Mouse (Mus musculus): ENCODE measurements around the gene Abr.
A peak's percentile ranks its signal among the peaks of the same experiment; 100 is the strongest.

Gene Abr

DNA sequence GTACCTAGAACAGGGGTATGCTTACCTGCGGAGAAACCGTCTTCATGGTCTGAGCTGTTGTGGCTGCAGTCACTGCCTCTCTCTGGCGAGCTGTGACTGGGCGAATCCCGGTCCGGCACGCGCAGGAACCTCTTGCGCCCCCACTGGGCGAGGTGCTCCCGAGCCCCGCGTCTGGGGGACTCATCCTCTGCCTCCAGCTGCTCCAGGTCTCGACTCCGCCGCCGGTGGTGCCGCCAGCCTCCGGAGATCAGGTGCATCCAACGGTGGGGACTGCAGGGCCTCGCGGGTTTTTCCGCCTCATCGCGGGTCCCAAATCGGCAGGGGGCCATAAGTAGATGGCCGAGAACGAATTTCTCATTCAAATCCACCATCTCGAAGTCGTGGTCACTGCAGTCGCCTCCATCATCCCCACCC, at the start of gene Abr:
TSS of gene Abr (minus strand) at position 163 of the 414 bp plus-strand sequence.
- DNase-seq (ENCODE audit: low spot score in 2 of 2) = peak in 1 of 2 experiments; percentile 33

DNA sequence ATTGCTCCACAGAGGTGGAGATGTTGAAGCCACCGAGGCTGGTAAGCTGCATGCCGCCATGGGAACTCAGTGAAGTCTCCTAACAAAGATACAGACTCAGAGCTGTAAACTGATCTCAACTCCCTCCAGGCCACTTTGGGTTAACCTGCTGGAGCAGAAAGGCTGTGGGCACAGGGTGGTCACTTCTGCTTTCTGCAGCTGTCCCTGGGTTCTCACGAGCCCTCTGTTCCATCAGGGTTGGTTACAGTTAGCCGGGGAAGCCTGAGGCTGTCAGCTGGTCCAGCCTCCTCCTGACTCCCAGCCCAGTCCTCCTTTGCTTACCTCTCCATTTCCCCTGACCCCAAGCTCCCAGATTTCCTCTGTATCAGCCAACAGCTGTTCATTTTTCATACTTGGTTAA, 45.7 kb upstream of the Abr start:
- DNase-seq (ENCODE audit: low spot score in 2 of 2) = no peak

DNA sequence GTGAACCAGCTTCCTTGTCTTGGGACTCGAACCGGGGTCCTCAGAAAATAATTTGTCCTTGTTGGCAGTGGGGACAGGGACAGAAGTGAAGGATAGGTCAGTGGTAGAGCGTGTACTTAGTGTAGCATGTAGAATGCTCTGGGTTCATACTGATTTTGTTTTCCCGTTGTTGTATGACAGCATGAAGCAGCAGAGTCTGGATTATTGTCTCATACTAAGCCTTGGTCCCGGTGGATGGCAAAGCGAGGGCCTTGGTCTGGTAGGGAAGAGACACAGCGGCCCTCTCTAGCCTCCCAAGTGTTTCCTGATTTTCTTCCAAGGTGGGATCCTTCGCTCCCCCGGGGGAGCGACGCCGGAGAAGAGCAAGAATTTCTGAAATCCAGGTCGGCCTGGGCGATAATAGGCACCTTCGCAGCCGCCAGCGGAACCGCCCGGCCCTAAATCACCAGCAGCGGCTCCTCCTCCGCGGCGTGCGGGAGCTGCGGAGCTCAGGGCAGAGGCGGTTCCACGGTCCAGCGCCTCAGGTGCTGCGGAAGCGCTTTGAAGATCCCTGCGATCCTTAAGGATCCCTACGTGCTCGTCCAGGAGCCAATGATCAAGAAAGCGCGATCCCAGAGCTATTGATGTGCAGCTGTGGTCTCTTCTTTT, 44.0 kb upstream of the Abr start:
- DNase-seq (ENCODE audit: low spot score in 2 of 2) = no peak

GRCm38 (mm10) chr11:76661790-76662468, 39.8 kb upstream of the Abr start:
- DNase-seq (ENCODE audit: low spot score in 2 of 2) = no peak

DNA sequence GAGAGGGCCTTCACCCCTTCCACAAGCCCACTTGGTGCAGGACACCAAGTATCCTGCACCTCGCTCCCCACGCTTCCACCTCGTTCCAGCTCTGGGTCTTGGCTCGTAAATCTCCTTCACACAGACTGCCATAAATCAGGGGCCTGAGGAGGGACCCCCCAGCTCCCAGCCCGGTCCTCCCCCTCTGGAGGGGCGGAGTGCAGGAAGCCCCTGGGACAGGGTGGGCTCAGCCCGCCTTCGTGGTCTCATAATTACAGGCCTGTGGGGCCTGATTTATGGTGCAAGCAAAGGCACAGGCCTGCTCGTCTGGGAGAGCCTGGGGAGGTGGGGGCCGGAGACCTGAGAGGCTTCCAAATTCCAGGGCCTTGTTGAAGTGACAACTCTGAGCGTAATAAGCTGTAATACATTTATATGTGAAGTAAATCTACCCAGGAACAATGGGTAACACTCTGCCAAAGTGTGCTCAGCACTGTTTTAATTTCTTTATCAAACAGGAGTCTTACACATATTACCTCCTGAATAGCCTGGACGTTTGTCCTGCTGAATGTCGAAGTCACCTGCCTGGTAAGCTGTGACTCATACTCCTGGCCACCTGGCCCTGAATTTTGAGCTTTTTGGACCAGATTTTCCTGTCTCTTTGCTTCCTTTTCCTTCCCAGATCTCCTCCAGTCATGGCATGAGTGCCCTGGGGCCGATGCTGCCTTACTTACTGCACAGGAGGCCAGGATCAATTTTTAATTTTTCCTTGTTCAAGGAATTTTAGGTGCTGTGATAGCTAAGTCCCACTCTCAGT, 37.2 kb upstream of the Abr start:
- no peak for DNase-seq (ENCODE audit: low spot score in 2 of 2)

DNA sequence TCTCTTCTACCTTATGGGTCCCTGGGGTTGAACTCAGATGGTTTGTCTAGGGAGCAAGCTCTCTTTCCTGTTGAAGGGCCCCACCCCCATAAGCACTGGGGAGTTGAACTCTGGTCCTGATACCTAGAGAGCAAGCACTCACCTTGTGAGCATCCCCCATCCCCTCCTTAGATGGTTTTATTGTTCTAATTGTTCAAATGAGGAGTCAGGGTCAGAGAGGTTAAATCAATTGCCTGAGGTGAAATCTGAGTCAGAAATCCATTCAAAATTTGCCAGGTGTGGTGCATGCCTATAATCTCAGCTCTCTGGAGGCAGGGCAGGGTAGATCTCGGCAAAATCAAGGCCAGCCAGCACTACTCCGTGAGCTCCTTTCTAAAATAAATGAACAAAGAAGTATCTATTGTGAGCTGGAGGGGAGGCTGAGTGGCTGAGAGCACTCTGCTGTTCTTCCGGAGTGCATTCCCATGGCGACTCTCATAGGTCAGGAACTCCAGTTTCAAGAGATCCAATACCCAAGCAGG, 35.4 kb upstream of the Abr start:
- DNase-seq (ENCODE audit: low spot score in 2 of 2) = no peak

DNA sequence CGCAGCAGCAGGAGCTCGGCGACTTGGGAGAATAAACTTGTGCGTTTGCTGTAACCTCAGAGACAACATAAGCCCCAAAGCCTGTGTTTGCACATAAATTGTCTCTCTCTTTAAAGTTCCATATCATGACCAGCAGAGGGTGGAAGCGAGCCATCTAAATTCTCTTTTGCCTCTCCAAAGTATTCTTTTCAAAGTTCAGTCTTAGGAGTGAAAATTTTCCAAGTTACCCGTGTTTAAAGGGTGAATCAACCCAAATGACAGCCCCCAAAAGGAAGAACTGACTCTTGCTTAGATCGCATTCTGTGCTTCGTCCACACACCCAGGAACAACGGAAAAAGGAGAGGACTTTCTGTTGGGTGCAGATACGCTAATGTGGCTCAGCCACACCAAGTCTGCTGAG, 33.0 kb upstream of the Abr start:
- DNase-seq (ENCODE audit: low spot score in 2 of 2) = peak; percentile 35

GRCm38 (mm10) chr11:76652838-76653334, 30.8 kb upstream of the Abr start:
- no peak for DNase-seq (ENCODE audit: low spot score in 2 of 2)

DNA sequence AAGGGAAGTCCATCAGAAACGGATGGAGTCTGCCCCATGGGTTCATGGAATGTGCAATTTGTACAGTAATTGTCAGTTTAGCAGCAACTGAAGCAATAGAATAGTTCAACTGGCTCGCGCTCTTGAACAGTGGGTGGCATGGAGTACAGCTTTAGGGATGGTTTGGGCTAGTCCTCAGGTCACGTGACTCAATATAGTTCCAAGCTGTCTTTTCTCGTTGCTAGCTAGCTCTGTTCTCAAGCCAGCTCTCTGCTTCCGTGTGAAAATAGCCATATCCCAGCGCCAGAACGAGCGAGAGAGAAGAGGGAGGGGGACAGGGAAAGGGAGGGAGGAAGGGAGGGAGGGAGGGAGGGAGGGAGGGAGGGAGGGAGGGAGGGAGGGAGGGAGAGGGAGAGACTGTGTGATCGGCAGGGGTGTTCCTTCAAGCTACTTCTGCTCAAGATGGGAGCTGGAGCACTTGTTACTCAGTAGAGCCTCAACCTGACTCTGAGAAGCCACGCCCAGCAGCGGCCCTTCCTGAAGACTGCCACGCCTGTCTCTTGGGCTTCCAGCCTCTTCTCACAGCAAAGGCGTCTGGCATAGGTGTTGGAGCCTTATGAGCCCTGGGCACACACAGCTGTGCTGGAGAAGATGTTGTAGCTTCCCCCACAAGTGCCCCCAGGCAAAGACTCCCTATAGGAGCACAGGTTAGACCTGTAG, 28.9 kb upstream of the Abr start:
- no peak for DNase-seq (ENCODE audit: low spot score in 2 of 2)

DNA sequence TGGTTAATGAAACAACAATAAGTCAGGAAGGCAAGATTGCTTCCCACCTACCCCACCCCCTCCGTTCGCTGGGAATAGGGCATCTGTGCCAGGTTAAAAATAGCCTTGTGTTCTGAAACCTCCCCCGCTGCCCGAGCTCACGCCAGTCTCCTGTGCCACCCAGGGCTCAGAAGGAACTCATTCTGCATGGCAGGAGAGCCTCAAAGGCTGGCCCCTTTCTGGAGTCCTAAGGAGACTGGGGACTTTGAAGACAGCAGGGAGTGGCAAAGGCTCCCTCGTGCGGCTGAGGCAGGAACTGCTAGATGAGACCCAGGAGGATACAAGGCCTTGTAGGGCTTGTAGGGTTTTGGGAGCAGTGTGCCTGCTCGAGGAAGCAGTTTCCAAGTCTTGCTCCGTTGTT, 25.4 kb upstream of the Abr start:
- DNase-seq (ENCODE audit: low spot score in 2 of 2) = peak; percentile 66 to 69

GRCm38 (mm10) chr11:76647062-76647461, 24.9 kb upstream of the Abr start:
- no peak for DNase-seq (ENCODE audit: low spot score in 2 of 2)

GRCm38 (mm10) chr11:76645955-76646354, 23.8 kb upstream of the Abr start:
- DNase-seq (ENCODE audit: low spot score in 2 of 2) = peak; percentile 82 to 87

DNA sequence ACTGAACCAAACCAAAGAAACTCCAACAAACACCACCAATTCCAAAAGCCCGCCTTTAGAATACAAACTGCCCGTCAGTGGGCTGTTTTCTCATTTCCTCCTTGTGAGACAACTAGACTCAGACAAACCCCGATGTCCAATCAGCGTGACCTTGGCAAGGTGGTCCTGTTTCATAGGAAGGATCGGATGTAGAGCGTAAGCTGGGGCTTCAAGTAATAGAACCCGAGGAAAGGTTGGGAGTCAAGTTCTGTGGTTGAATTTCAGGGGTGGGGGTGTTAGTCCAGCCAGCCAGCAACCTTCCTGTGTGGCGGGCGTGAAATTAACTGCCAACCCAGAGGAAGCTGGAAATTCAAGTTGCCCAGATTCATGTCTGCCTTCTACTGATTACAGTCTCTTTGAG, 22.9 kb upstream of the Abr start:
- DNase-seq (ENCODE audit: low spot score in 2 of 2) = no peak

DNA sequence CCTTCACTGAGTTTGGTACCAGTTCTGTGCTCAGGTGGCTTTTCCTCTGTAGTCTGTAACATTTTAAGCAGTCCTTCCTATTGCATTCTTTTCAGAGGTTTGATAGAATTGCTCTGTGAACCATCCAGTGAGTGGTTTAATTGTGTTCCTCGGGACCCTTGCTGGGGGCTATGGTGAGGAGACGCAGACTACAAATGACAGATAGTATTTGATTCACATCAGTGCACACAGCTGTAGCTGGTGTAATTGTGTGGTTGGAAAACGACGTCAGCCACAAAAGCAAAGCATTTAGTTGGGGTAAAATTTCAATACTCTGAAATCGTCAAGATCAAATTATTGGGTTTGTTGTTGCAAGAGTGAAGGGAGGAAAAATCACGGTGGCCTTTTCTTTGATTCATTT, 22.1 kb upstream of the Abr start:
- DNase-seq (ENCODE audit: low spot score in 2 of 2) = no peak

GRCm38 (mm10) chr11:76640231-76640630, 18.1 kb upstream of the Abr start:
- DNase-seq (ENCODE audit: low spot score in 2 of 2) = no peak

- no peak for DNase-seq (ENCODE audit: low spot score in 2 of 2)
Measured at GRCm38 (mm10) chr11:76639269-76639985, 17.3 kb upstream of the Abr start.

- no peak for DNase-seq (ENCODE audit: low spot score in 2 of 2)
Measured at GRCm38 (mm10) chr11:76630487-76630886, 8.4 kb upstream of the Abr start.

DNA sequence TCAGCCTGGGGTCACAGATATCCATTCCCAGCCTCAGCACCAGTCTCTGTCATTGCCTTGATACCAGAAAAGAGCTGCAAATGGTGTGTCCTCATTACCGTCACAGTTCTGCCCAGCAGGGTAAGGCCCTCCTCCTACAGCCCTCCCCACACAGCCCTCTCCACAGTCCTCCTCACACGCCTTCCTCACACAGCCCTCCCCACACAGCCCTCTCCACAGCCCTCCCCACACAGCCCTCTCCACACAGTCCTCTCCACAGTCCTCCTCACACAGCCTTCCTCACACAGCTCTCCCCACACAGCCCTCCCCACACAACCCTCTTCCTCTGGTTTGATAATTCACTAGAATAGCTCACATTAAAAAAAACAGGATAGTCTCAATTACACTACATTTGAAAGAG, 7.9 kb upstream of the Abr start:
- DNase-seq (ENCODE audit: low spot score in 2 of 2) = no peak

DNA sequence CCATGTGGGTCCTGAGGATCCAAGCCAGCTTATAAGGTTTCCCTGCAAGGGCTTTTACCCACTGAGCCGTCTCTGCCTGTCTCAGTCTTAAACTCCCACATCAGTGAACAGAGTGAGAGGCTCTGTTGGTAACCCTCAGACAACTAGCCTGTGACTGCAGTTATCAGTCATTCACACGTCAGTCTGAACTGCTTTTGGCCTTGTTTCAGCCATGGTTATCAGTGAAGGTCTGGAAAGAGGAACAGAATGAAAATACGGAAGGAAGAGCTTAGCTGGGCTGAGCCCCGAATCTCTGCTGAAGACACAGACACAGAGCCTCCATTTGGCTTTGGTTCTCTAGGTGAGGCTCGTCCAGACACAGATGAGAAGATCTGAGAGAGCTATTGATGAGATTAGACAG, 6.5 kb upstream of the Abr start:
- no peak for DNase-seq (ENCODE audit: low spot score in 2 of 2)

GRCm38 (mm10) chr11:76624881-76625280, 2.8 kb upstream of the Abr start:
- DNase-seq (ENCODE audit: low spot score in 2 of 2) = no peak

- DNase-seq (ENCODE audit: low spot score in 2 of 2) = no peak
Measured at GRCm38 (mm10) chr11:76624071-76624470, 2.0 kb upstream of the Abr start.
